Mouse (Mus musculus): ENCODE data around the gene Gm45785.

DNA sequence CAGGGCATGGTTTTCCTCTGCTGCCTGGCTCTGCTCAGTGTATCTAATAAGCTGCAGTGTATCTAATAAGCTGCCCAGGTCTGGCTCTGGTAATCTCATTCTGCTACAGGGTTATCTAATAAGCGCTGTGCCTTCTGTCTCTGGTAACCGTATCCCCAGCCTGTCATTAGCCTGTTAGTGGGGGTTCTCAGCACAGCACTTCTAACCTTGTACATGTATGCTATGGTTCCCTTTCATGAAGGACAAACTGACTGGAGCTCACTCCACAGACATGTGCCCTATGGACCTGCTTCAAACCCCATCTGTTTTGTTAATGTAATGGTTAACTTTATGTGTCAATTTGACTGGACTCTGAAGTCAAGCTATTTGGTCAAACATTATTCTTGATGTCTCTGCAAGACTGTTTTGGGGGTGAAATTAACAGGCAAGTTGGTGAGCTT is 49.5 kb upstream of the Gm45785 start:
- TF ChIP-seq EP300 (IDR thresholded peaks at IDR 0.05): no peak
- no peak for TF ChIP-seq CTCF (IDR thresholded peaks at IDR 0.05)

Measured in lung, postnatal 0 days (tissue).